Mouse (Mus musculus): ENCODE measurements around the gene Gsx2. TPM values are rescaled to one million over a fixed set of nuclear protein-coding genes. Genes with fewer than 3 reads are reported as not detected.

The Gsx2 gene
- polyA plus RNA-seq (2012; rRNA removed; ENCODE audit: low replicate concordance): not detected in 2 replicates

GRCm38 (mm10) chr5:75075383-75075941, at the start of gene Gsx2:
Gsx2 (plus strand) TSS chr5:75075601.

DNA sequence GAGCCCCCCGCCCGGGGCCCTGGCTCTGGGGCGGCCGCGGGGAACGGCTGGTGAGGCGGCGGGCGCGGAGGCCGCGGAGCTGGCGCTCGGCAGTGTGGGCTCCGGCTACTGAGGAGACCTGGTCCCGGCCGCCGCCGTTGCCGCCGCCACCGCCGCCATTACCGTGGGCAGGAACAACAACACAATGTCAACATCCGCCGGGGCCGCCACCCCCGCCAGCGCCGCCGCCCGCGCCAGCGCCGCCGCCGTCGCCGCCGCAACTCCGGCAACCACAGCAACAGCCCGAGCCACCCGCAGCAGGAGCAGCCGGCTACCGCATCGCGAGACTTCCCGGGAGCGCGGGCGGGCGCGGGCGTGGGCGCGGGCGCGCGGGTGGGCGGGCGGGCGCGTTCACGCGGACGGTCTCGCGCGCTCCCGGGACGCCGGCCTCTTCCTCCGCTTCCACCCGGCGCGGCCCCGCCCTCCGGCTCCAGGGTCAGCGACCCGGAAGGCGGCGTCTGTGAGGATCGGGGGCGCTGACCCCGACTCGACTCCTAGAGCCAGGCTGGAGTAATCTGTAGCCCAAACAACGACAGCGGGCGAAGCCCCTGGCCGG, 31.0 kb upstream of the Gsx2 start, which contains the start of gene Chic2:
Gene Chic2, minus strand, starts transcription at position 465 of the 595 bp plus-strand sequence.

Other genes with a start within 250 kb of the Gsx2 start
- gene Chic2, start 30.8 kb upstream of the Gsx2 start, polyA plus RNA-seq (2012; rRNA removed; ENCODE audit: low replicate concordance): 5.9 and 8.7 TPM in 2 replicates
- 20.2 and 76.9 TPM in 2 replicates for gene Pdgfra, start 76.7 kb downstream of the Gsx2 start, polyA plus RNA-seq (2012; rRNA removed; ENCODE audit: low replicate concordance)